Mouse (Mus musculus) forebrain, embryonic 14.5 days (tissue): ENCODE results near the gene Ccdc30. TPM values are rescaled to one million over a fixed set of nuclear protein-coding genes. Genes with fewer than 3 reads are reported as not detected.

Source experiments
- ATAC-seq: fragments of 200-750 bp; cut with Nextera tagmentation; 2 replicates; pipeline ENCODE4 v1.8.0; 2017; ENCODE audit warnings: mild to moderate bottlenecking, moderate library complexity
- DNase-seq: peaks from one replicate; pipeline ENCODE4 v3.0.0-alpha.2; 2015; ENCODE audit warnings: low spot score
- H3K27ac ChIP-seq: fragments of 300-500 bp; sonication (generic); 2 replicates; pipeline ENCODE4 v1.5.1; 2014; ENCODE audit warnings: low read depth, mild to moderate bottlenecking, control low read depth, low read length, moderate library complexity
- H3K27me3 ChIP-seq: fragments of 300-500 bp; sonication (generic); replicated peaks from 2 replicates; pipeline ENCODE4 v1.6.1; 2014; ENCODE audit warnings: low read length, control low read depth, mixed read lengths; ENCODE audit not compliant: control insufficient read depth, insufficient read depth
- H3K36me3 ChIP-seq: fragments of 300-500 bp; sonication (generic); 2 replicates; pipeline ENCODE4 v1.6.1; 2014; ENCODE audit warnings: low read length, control low read depth; ENCODE audit not compliant: control insufficient read depth, insufficient read depth
- H3K4me1 ChIP-seq: fragments of 300-500 bp; sonication (generic); 2 replicates; pipeline ENCODE4 v1.6.1; 2014; ENCODE audit warnings: antibody characterized with exemption, low read length, control low read depth; ENCODE audit not compliant: control insufficient read depth, insufficient read depth
- H3K4me2 ChIP-seq: fragments of 300-500 bp; sonication (generic); 2 replicates; pipeline ENCODE4 v1.6.1; 2014; ENCODE audit warnings: mild to moderate bottlenecking, control low read depth, low read length
- H3K4me3 ChIP-seq: fragments of 300-500 bp; sonication (generic); 2 replicates; pipeline ENCODE4 v1.5.1; 2014; ENCODE audit warnings: low read depth, low read length, control low read depth
- H3K9ac ChIP-seq: fragments of 300-500 bp; sonication (generic); 2 replicates; pipeline ENCODE4 v1.6.1; 2014; ENCODE audit warnings: mild to moderate bottlenecking, low read length, control low read depth, moderate library complexity
- H3K9me3 ChIP-seq: fragments of 300-500 bp; sonication (generic); replicated peaks from 2 replicates; pipeline ENCODE4 v1.6.1; 2016; ENCODE audit warnings: low read length, control low read depth, mixed read lengths; ENCODE audit not compliant: control insufficient read depth
- WGBS: fragments of 180-500 bp; shearing (Covaris S2); extraction: QIAGEN DNeasy Blood & Tissue Kit; methylation state at CpG from one replicate; pipeline ENCODE4 v1.1.7; 2014; 5-methylcytosine and 5-hydroxymethylcytosine counted together
- polyA plus RNA-seq: library from polyadenylated mRNA; unstranded; fragments of >200 nt; fragmentation: Nextera tagmentation; extraction: Ambion mirVana; gene quantifications from 2 replicates; pipeline ENCODE4 v1.2.1, GENCODE M21; 2014

Ccdc30 gene
- polyA plus RNA-seq, 1 experiment from 2014 or later = 14.0 TPM

- H3K9ac ChIP-seq = no peak overlapping the region
- no peak overlapping the region for H3K4me3 ChIP-seq
- H3K27me3 ChIP-seq = no peaks in the 10 kb centered on the region
- DNase-seq (no peak), ATAC-seq (no peak)
- peaks cover 11% of the 10 kb centered on the region; the same call in 1 of the 2 replicates for H3K4me1 ChIP-seq
- no peak overlapping the region for H3K4me2 ChIP-seq
- no peaks in the 10 kb centered on the region for H3K36me3 ChIP-seq
- WGBS = 82% methylated on average over 2 of the region's 2 CpGs
- H3K9me3 ChIP-seq = no peaks in the 10 kb centered on the region
- no peak overlapping the region for H3K27ac ChIP-seq
Measured at GRCm38 (mm10) chr4:119425077-119425476, 9.8 kb upstream of the Ccdc30 start.

GRCm38 (mm10) chr4:119422294-119422964 is 7.1 kb upstream of the Ccdc30 start, which contains the start of the genes Ppcs and Zmynd12:
Ppcs (minus strand) TSS chr4:119422420.
Zmynd12 (plus strand) TSS chr4:119422814.
- Histone ChIP-seq H3K36me3 (no peaks in the 10 kb centered on the region), H3K4me1 (peaks cover 11% of the 10 kb centered on the region; the same call in 1 of the 2 replicates), H3K27ac (peak within 1 kb of the TSS; percentile 65), H3K9ac (peak within 1 kb of the TSS; percentile 77), H3K9me3 (no peaks in the 10 kb centered on the region), H3K27me3 (no peaks in the 10 kb centered on the region), H3K4me3 (peak within 1 kb of the TSS; percentile 59), H3K4me2 (peak within 1 kb of the TSS; percentile 77)
- WGBS = 0% methylated on average over 52 of the region's 52 CpGs
- DNase-seq (peak; percentile 93), ATAC-seq (peak; percentile 94)

GRCm38 (mm10) chr4:119421921-119422293 is 6.6 kb upstream of the Ccdc30 start:
- no peaks in the 10 kb centered on the region for H3K27me3 ChIP-seq
- H3K4me2 ChIP-seq = peak overlapping the region; percentile 77
- DNase-seq (no peak), ATAC-seq (peak; percentile 61)
- peak overlapping the region; percentile 59 for H3K4me3 ChIP-seq
- WGBS = under 1% methylated on average over 31 of the region's 31 CpGs
- H3K4me1 ChIP-seq = peaks cover 11% of the 10 kb centered on the region; the same call in 1 of the 2 replicates
- no peaks in the 10 kb centered on the region for H3K36me3 ChIP-seq
- peak overlapping the region; percentile 77 for H3K9ac ChIP-seq
- H3K27ac ChIP-seq = peak overlapping the region; percentile 65
- no peaks in the 10 kb centered on the region for H3K9me3 ChIP-seq

- peak overlapping the region; percentile 77 for H3K9ac ChIP-seq
- no peak overlapping the region for H3K27ac ChIP-seq
- H3K9me3 ChIP-seq = no peaks in the 10 kb centered on the region
- H3K4me3 ChIP-seq = peak overlapping the region; percentile 59
- H3K27me3 ChIP-seq = no peaks in the 10 kb centered on the region
- ATAC-seq (no peak), DNase-seq (no peak)
- 67% methylated on average over 3 of the region's 3 CpGs for WGBS
- H3K4me2 ChIP-seq = peak overlapping the region; percentile 77
- H3K4me1 ChIP-seq = peaks cover 11% of the 10 kb centered on the region; the same call in 1 of the 2 replicates
- no peaks in the 10 kb centered on the region for H3K36me3 ChIP-seq
Measured at GRCm38 (mm10) chr4:119421191-119421590, 5.9 kb upstream of the Ccdc30 start.

- H3K9me3 ChIP-seq = no peaks in the 10 kb centered on the region
- H3K4me2 ChIP-seq = no peak overlapping the region
- H3K27me3 ChIP-seq = no peaks in the 10 kb centered on the region
- DNase-seq = no peak
- H3K9ac ChIP-seq = no peak overlapping the region
- H3K27ac ChIP-seq = no peak overlapping the region
- no peaks in the 10 kb centered on the region for H3K36me3 ChIP-seq
- no peak overlapping the region for H3K4me3 ChIP-seq
- no peak for ATAC-seq
- 94% methylated on average over 3 of the region's 3 CpGs for WGBS
- H3K4me1 ChIP-seq = peaks cover 17% of the 10 kb centered on the region
Measured at GRCm38 (mm10) chr4:119417894-119418293, 2.6 kb upstream of the Ccdc30 start.

GRCm38 (mm10) chr4:119417270-119417669 is 1.9 kb upstream of the Ccdc30 start:
- Histone ChIP-seq H3K36me3 (no peaks in the 10 kb centered on the region), H3K4me1 (peaks cover 19% of the 10 kb centered on the region), H3K9ac (no peak overlapping the region), H3K4me3 (no peak overlapping the region), H3K27me3 (no peaks in the 10 kb centered on the region), H3K4me2 (no peak overlapping the region), H3K9me3 (no peaks in the 10 kb centered on the region), H3K27ac (no peak overlapping the region)
- DNase-seq (no peak), ATAC-seq (no peak)
- WGBS = 84% methylated on average over 3 of the region's 3 CpGs

GRCm38 (mm10) chr4:119412791-119413190 is 2.5 kb downstream of the Ccdc30 start:
- peaks cover 12% of the 10 kb centered on the region for H3K4me1 ChIP-seq
- WGBS = 46% methylated on average over 6 of the region's 6 CpGs
- H3K27ac ChIP-seq = no peak overlapping the region
- H3K4me3 ChIP-seq = no peak overlapping the region
- H3K9ac ChIP-seq = no peak overlapping the region
- peak; percentile 77 for DNase-seq
- 0 out of 2 replicates have a peak, but pooled peaks have one; percentile 18 for ATAC-seq
- H3K4me2 ChIP-seq = no peak overlapping the region
- no peaks in the 10 kb centered on the region for H3K36me3 ChIP-seq
- H3K9me3 ChIP-seq = no peaks in the 10 kb centered on the region
- no peaks in the 10 kb centered on the region for H3K27me3 ChIP-seq

GRCm38 (mm10) chr4:119411877-119412650 is 3.3 kb downstream of the Ccdc30 start:
- H3K27ac ChIP-seq = no peak overlapping the region
- peaks cover 12% of the 10 kb centered on the region for H3K4me1 ChIP-seq
- 81% methylated on average over 12 of the region's 12 CpGs for WGBS
- H3K27me3 ChIP-seq = no peaks in the 10 kb centered on the region
- DNase-seq (no peak), ATAC-seq (no peak)
- H3K4me2 ChIP-seq = no peak overlapping the region
- no peak overlapping the region for H3K4me3 ChIP-seq
- no peaks in the 10 kb centered on the region for H3K36me3 ChIP-seq
- H3K9ac ChIP-seq = no peak overlapping the region
- no peaks in the 10 kb centered on the region for H3K9me3 ChIP-seq

- Histone ChIP-seq H3K27me3 (no peaks in the 10 kb centered on the region), H3K27ac (no peak overlapping the region), H3K9ac (no peak overlapping the region), H3K4me1 (no peaks in the 10 kb centered on the region), H3K4me3 (no peak overlapping the region), H3K36me3 (peaks cover 15% of the 10 kb centered on the region; the same call in 1 of the 2 replicates), H3K4me2 (no peak overlapping the region), H3K9me3 (peaks cover 8% of the 10 kb centered on the region)
- 57% methylated on average over 2 of the region's 2 CpGs for WGBS
- no peak for ATAC-seq
- no peak for DNase-seq
Measured at GRCm38 (mm10) chr4:119403431-119403830, 11.9 kb downstream of the Ccdc30 start.
